Mouse (Mus musculus) cerebellum, postnatal 36 days (tissue): ENCODE measurements around the gene Terf2.
A peak's percentile ranks its signal among the peaks of the same experiment; 100 is the strongest.
"Not testable (repeated sequence)": the region's sequence is repeated elsewhere in the genome, so short reads cannot be mapped to it uniquely, and the experiment has no call there.

ENCODE experiments used
- DNase-seq, 2 experiments: peaks; one replicate each; pipeline ENCODE4 v3.0.0; 2021 to 2022; ENCODE audit warnings: mixed read lengths in 2 of 2

Gene Terf2

GRCm38 (mm10) chr8:107114150-107115007, 18.0 kb upstream of the Terf2 start:
- no peak for DNase-seq

GRCm38 (mm10) chr8:107113209-107113608, 16.9 kb upstream of the Terf2 start:
- no peak for DNase-seq

GRCm38 (mm10) chr8:107111340-107112105, 15.2 kb upstream of the Terf2 start:
- no peak for DNase-seq

GRCm38 (mm10) chr8:107110629-107111330, 14.4 kb upstream of the Terf2 start:
- no peak for DNase-seq

GRCm38 (mm10) chr8:107109816-107110435, 13.6 kb upstream of the Terf2 start:
- no peak for DNase-seq

GRCm38 (mm10) chr8:107108978-107109720, 12.8 kb upstream of the Terf2 start:
- DNase-seq = no peak

GRCm38 (mm10) chr8:107108089-107108488, 11.7 kb upstream of the Terf2 start:
- not testable (repeated sequence) for DNase-seq

- peak; percentile 68 to 70 for DNase-seq
Observed at GRCm38 (mm10) chr8:107104547-107104946, 8.2 kb upstream of the Terf2 start.

GRCm38 (mm10) chr8:107100635-107101034, 4.3 kb upstream of the Terf2 start:
- DNase-seq = no peak

GRCm38 (mm10) chr8:107095717-107096365, 506 bp downstream of the Terf2 start:
- no peak for DNase-seq

GRCm38 (mm10) chr8:107090531-107090930, 5.8 kb downstream of the Terf2 start:
- no peak for DNase-seq

GRCm38 (mm10) chr8:107088526-107089063, 7.8 kb downstream of the Terf2 start:
- DNase-seq = no peak

GRCm38 (mm10) chr8:107086018-107086417, 10.3 kb downstream of the Terf2 start:
- DNase-seq = no peak

GRCm38 (mm10) chr8:107085358-107085757, 11.0 kb downstream of the Terf2 start:
- DNase-seq = peak in 1 of 2 experiments; percentile 12

- no peak for DNase-seq
Observed at GRCm38 (mm10) chr8:107076239-107076888, 20.0 kb downstream of the Terf2 start.

GRCm38 (mm10) chr8:107074128-107074527, 22.2 kb downstream of the Terf2 start:
- no peak for DNase-seq

- DNase-seq = no peak
Observed at GRCm38 (mm10) chr8:107073706-107074105, 22.6 kb downstream of the Terf2 start.

- DNase-seq = no peak
Observed at GRCm38 (mm10) chr8:107065511-107066496, 30.5 kb downstream of the Terf2 start, which contains the start of gene Tmed6. Gene Tmed6, minus strand, starts transcription at chr8:107065644.

GRCm38 (mm10) chr8:107062613-107063012, 33.7 kb downstream of the Terf2 start:
- DNase-seq = no peak
